Mouse (Mus musculus): Measurements from ENCODE around the gene Eml6. TPM values are rescaled to one million over a fixed set of nuclear protein-coding genes. Genes with fewer than 3 reads are reported as not detected.

Gene Eml6
- total RNA-seq, 2 experiments from 2014 or later, result 15.2 to 29.4 TPM

DNA sequence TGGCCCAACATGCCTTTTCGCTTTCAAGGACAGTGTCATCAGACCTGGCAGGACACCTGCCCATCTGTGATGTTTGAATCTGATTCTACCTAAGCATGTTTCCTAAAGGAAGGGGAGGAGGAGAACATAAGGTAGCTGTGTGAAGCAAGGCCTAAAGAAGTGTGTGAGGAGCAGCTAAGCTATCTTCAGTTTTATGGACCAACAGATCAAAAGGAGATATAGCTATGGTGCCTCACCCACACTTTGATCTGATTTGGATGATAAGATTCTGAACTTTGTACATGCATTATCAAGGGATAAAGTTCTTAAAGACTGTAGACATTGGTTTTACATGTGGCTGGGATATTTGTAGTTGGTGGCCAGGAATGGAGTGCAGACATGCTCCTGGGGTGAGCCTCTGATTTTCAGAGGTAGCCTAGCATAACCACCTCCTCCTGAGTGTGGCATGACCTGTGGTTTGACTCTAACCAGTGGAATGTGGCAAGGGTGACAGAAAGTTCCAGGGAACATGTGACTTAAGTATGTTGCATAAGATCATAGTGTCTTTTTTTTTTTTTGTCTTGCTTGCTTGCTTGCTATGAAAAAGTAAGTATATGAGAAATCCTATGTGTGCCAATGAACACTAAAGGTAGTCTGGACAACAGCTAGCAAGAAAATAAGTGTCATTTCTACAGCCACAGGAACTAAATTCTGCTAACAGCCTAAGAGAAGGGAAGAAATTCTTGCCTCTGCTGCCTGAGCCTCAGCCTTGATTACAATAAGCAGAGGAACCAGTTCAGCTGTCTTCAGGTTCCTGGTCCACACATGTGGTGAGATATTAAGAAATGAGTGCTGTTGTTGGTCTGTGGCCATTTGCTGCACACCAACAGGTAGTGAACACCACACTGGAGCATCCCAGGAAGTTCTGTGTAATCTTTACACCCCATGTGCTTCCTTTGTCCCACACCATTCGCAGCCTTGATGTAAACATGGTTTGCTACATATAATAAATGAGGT, 224.1 kb downstream of the Eml6 start:
- no peak for DNase-seq (ENCODE audit: low spot score in 2 of 2)
- intact Hi-C loops (cut with DNase I), result no loop called here

- intact Hi-C loops (cut with DNase I), result no loop called here
- no peak for DNase-seq (ENCODE audit: low spot score in 2 of 2)
Measured at GRCm38 (mm10) chr11:29799839-29800238, 226.0 kb downstream of the Eml6 start.

- peak; percentile 69 to 71 for DNase-seq (ENCODE audit: low spot score in 2 of 2)
- intact Hi-C loops (cut with DNase I), result no loop called here
Measured at GRCm38 (mm10) chr11:29795106-29795505, 230.7 kb downstream of the Eml6 start.

DNA sequence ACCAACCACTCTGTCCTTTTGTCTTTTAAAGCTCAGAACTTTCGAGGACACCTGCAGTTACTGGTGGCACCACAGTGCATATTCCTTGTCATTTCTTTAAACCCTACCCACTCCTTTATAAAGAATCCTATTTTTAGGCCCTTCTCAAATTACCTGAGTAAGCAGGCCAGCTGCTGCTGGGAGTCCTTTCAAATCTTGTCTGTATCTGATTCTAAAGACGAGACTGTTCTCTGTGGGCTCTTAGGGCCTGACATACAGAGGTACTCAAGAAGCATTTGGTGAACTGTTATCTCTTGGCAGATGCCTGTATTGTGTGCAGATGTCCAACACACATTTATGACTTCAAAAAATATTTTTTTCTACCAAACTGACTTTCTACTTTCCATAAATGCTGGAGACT, 231.4 kb downstream of the Eml6 start:
- intact Hi-C loops (cut with DNase I), result no loop called here
- no peak for DNase-seq (ENCODE audit: low spot score in 2 of 2)

- no peak for DNase-seq (ENCODE audit: low spot score in 2 of 2)
- intact Hi-C loops (cut with DNase I), result no loop called here
Measured at GRCm38 (mm10) chr11:29790796-29791195, 235.0 kb downstream of the Eml6 start.

DNA sequence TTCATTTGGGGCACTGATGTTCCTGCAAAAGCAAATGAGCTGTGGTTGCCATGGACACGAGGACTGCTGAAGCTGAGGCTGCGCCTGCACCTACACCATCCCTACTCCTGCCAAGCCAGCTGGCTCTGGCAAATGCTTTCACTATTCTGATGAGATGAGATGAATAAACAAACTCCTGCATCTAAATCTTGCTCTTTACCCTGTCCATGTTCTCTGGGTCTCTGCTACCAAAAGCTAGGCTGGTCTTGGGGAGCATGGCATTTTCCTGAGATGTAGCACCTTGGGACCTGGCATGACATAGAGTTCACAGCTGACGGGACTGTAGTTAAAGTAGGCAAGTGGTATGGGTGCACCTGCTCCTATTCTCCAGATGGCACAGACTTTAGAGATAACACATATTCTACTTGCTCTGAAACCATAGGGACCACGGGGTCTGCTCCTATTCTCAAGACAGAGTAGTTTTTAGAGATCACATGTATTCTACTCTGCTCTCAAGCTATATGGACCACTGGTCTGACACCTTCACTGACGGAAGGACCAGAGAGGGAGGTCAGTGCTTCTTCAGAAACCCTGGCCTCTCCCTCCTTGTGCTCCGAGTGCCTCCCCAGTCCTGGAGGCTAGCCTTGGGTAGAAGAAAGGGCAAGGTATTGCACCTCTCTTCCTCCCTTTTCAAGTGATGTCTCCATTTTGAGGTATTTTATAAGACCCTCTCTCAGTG, 236.8 kb downstream of the Eml6 start:
- intact Hi-C loops (cut with DNase I), result loop anchor here (2.0 to 5.0 kb wide), 2 partner anchors 22 to 72 kb away; no protein-coding TSS in a partner anchor
- peak; percentile 86 to 87 for DNase-seq (ENCODE audit: low spot score in 2 of 2)

GRCm38 (mm10) chr11:29788499-29788898, 237.3 kb downstream of the Eml6 start:
- DNase-seq (ENCODE audit: low spot score in 2 of 2), result no peak
- intact Hi-C loops (cut with DNase I), result loop anchor here (2.0 to 5.0 kb wide), 2 partner anchors 22 to 71 kb away; no protein-coding TSS in a partner anchor

GRCm38 (mm10) chr11:29787473-29787872, 238.4 kb downstream of the Eml6 start:
- intact Hi-C loops (cut with DNase I), result loop anchor here (5.0 kb wide), 1 partner anchor 70 kb away; no protein-coding TSS in a partner anchor
- no peak for DNase-seq (ENCODE audit: low spot score in 2 of 2)

- intact Hi-C loops (cut with DNase I), result loop anchor here (5.0 kb wide), 1 partner anchor 69 kb away; no protein-coding TSS in a partner anchor
- DNase-seq (ENCODE audit: low spot score in 2 of 2), result no peak
Measured at GRCm38 (mm10) chr11:29786583-29787219, 239.1 kb downstream of the Eml6 start.

- no peak for DNase-seq (ENCODE audit: low spot score in 2 of 2)
- intact Hi-C loops (cut with DNase I), result no loop called here
Measured at GRCm38 (mm10) chr11:29779409-29780026, 246.3 kb downstream of the Eml6 start.

GRCm38 (mm10) chr11:29778936-29779335, 246.9 kb downstream of the Eml6 start:
- no peak for DNase-seq (ENCODE audit: low spot score in 2 of 2)
- intact Hi-C loops (cut with DNase I), result no loop called here

GRCm38 (mm10) chr11:29777964-29778363, 247.9 kb downstream of the Eml6 start:
- intact Hi-C loops (cut with DNase I), result no loop called here
- DNase-seq (ENCODE audit: low spot score in 2 of 2), result peak; percentile 69 to 80

GRCm38 (mm10) chr11:29774760-29775159, 251.1 kb downstream of the Eml6 start:
- intact Hi-C loops (cut with DNase I), result no loop called here

GRCm38 (mm10) chr11:29774296-29774695, 251.5 kb downstream of the Eml6 start:
- no peak for DNase-seq (ENCODE audit: low spot score in 2 of 2)
- intact Hi-C loops (cut with DNase I), result no loop called here

More at GRCm38 (mm10) chr11:29774760-29775159, 251.1 kb downstream of the Eml6 start:
- no peak for DNase-seq (ENCODE audit: low spot score in 2 of 2)

- DNase-seq (ENCODE audit: low spot score in 2 of 2), result no peak
- intact Hi-C loops (cut with DNase I), result no loop called here
Measured at GRCm38 (mm10) chr11:29772279-29772678, 253.6 kb downstream of the Eml6 start.

DNA sequence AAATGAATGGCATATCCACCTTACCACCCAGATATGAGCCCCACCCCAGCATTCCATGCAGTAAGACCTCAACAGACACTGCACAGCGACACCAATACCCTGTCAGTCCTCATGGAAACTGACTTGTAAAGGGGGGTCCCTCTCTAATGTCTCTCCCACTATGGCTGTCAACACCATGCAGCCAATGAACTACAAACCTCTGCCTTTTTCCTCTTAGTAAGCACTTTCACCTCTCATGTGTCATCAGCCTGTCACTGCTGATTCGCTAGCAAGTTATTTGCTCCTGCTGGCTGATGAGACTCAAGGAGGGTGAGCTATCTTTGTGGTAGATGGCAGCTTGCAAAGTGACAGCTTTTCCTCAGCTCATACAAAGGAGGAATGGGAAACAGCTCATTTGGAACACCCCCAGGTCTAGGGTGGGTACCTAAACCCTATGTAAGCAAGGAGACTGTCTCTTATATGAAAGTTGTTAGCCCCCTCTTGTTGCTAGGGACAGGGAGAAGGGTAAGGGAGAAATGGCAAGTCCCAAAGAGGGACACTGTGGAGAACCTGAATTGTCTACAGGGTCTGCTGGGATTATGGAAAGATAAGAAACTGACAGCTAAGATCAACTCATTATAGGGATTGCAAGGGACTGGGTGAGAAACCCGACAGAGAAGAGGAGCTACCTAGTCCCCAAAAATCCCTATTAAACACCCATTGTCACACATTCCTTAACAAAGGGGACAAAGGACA, 255.0 kb downstream of the Eml6 start:
- no peak for DNase-seq (ENCODE audit: low spot score in 2 of 2)
- intact Hi-C loops (cut with DNase I), result no loop called here

DNA sequence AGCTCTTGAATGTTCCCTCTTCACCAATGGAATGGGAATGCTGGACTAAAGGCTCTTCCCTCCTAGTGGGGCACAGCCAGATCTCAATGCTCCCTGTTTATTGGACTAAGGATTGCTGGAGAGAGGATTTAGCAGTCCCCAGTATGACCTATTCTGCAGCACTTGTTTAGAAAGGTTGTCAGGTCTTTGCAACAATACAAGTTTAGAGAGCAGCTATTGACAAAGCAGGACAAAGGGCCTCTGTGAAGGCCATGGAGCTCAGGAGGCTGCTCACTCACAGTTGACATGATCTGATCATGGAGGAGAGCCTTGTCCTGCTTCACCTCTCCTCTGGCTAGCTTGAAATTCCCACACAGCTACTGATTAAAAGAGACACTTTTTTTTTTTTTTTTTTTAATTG, 257.3 kb downstream of the Eml6 start:
- DNase-seq (ENCODE audit: low spot score in 2 of 2), result no peak
- intact Hi-C loops (cut with DNase I), result no loop called here

- intact Hi-C loops (cut with DNase I), result loop anchor here (1.0 to 2.0 kb wide), 2 partner anchors 22 to 43 kb away; no protein-coding TSS in a partner anchor
- peak; percentile 60 to 62 for DNase-seq (ENCODE audit: low spot score in 2 of 2)
Measured at GRCm38 (mm10) chr11:29766313-29766982, 259.4 kb downstream of the Eml6 start.
